Mouse (Mus musculus): ENCODE measurements around the gene Abhd5.

Gene Abhd5

DNA sequence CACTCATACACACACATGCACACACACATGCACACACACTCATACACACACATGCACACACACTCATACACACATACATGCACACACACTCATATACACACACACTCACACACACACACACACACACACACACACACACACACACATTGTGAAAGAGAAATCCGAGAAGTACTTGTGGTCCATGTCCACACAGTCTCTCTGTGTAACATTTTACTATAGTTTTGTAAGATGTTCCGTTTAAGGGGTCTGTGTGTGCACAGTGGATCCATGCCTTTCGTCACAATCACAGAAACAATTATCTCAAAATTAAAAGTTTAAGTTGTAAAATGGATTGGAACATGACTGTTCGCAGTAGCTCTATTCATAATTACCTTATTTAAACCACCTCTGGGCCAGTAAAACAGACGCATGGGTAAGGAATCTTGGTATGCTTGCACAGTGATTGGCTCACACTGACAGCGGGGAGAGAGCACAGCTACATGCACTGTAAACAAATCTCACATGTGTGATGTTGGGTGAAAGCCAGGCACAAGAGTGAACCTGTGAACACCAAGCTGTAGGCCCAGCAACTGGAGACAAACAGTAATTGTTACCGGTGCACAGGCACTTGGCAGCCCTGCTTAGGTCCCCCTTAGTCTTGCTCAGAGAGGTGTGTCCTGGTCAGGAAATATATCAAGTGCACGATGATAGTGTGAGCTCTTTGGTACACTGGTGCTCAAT, 63.8 kb downstream of the Abhd5 start:
- no peak for DNase-seq (ENCODE audit: low spot score in 2 of 2)

DNA sequence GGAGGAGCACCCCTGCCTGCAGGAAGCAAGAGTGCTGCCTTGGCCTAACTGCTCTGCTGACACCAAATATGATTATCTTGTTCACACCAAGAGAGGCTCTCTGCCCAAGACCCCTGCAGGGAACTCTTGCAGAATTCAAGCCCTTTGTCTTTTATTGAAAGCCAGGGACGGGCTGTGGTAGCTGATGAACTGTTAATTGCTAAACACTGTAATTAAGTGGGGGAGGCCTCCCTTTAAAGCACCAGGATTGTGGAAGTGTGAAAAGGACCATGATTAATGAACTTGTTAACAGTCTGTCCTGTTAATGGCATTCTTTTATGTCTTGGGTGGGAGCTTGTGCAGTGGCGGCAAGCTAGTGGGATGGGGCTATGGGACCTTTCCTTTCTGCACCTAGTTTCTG, 65.2 kb downstream of the Abhd5 start:
- DNase-seq (ENCODE audit: low spot score in 2 of 2), result no peak

DNA sequence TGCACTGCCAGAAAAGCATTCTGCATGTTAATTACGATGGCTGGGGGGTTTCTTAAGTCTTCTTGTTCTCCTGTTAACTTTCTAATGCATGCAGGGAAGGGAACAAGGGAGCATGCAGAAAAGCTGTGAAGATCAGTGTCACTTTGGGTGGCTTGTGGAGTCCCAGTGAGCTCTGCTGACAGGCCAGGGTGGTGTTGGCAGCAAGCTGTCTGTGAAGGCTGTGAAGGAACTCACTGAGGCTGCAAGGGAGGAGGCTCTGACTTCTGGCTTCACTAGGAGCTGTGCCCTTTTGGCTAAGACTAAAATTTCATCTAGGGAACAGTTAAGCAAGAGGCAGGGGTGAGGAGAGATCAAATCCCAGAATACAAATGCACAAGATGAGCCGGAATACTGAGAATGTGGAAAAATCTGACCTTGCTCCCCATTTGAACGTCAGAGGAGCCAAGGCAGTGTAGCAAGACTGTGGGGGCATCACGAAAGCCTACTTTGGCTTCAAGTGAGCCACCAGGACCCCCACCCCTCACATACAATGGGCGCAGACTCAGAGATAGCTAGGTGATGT, 68.9 kb downstream of the Abhd5 start:
- no peak for DNase-seq (ENCODE audit: low spot score in 2 of 2)

DNA sequence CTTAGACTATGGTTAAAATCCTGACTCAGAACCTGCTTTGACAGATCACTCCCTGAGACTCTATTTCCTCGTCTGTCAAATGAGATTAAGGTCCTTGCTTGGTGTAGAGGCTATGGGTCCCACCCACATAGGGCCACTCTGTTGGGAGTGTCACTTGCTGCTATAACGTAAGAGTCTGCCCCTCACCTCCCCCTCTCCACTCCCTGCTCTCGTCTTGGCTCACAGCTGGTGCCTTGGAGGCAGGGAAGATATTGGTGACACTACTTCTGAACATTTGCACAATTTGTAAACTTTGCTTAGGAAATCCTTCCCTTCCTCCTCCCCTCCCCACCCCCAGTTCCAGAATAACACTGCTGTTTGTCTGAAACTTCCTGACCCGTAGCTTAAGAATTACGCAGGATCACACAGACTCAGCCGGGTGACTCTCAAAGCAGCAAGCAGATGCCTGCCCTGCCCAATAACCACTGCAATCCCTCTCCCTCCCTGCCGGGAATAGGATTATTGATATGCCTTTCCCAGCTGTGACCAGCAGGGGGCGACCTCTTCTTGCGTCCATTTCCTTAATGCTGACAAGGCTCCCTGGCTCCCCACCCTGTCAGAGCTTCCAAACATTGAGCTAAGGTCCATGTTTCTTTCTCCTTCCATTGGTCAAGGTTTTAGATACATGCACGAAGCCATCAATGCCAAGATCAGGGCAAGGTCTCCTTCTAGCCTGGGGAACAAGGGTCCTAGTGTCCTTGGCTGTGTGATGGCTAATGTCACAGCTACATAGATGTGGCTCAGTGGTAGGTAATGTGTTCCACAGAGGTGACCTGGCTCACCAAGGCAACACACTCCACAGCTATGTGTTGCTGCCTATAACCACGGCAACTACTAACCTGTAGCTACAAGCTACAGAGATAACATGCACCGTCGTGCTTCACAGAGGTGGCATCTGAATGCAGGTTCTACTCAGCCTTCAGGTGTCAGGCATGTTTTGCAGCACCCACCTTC, 69.7 kb downstream of the Abhd5 start:
- DNase-seq (ENCODE audit: low spot score in 2 of 2), result peak; percentile 32 to 50

DNA sequence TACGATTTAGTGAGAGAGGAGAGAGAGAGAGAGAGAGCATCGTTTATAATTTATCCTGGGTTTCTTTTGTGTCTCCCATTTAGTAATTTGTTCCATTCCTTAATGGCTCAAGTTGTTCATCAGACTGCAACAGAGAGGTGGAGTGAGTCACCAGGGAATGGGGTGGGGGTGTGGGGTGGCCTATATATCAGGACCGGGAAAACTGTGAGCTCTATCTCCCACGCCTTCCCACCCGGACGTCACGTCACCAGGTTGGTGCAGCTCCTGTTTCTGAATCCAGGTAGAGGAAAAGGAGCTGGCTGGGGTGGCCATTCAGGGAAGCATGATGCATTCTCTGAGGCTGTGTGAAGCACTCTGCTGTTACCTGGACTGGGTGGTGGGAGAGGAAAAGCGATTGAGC, 70.5 kb downstream of the Abhd5 start:
- DNase-seq (ENCODE audit: low spot score in 2 of 2), result no peak

DNA sequence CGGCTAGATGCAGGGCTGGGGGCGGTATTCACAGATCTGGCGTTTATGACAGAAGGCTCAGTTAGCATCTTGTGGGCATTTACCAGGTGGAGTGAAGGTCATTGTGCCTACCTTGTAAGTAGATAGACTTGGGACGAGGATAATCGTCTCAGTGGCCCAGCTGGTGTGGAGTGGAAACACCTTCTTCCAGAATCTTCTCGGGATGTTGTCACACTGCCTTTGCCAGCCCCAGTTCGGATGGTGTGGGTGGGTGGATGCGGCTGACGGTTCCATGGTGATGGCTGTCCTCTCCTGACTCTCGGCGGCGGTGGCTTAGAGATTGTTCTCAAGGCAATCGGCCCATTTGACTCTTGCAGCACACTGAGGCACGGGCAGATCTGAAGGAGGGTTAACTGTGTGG, 71.3 kb downstream of the Abhd5 start:
- no peak for DNase-seq (ENCODE audit: low spot score in 2 of 2)

DNA sequence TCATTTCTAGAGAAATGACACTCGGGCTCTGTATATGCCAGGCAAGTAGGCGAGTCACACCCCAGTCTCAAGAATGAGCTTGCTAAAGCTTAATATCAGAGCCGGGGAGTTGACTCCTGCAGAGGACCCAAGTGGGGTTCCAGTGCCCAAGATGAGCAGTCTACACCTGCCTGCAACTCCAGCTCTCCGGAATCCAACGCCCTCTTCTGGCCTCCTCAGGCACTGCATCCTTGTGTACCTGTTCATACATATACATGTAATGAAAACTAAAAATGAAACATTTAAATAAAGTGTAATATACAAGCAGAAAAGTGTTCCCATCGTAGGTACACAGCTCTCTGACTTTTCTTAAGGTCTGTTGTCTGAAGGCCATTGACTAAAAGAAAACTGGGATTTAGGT, 71.7 kb downstream of the Abhd5 start:
- no peak for DNase-seq (ENCODE audit: low spot score in 2 of 2)

DNA sequence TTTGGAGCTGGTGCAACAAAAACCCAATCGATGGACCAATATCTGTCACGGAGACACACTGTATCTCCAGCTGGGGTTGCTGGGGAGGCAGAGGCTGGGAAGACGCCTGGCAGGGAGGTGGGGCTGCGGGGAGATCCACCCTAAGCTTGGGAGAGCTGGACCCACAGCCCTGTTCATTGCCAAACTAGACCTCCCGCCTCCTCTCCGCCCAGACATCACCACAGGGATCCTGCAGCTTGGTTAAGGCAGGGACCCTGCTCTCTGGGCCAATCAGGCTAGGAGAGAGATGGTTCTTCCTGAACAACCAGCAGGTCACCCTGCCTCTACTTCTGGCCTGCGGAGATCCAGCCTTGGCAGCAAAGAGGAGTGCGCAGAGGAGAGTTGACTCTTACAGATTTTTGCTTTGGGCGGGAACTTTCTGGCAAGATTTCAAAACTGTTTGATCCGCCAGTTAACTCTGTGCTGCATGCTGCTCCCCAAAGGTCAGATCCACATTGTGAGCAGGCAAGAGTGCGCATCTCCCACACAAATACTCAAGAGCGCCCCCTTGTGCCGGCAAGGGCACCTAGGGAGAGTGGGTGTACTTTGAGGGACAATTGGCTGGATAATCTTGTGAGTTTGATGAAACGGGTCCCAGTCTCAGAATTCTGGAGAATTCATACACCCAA, 73.7 kb downstream of the Abhd5 start:
- peak; percentile 4 to 11 for DNase-seq (ENCODE audit: low spot score in 2 of 2)

DNA sequence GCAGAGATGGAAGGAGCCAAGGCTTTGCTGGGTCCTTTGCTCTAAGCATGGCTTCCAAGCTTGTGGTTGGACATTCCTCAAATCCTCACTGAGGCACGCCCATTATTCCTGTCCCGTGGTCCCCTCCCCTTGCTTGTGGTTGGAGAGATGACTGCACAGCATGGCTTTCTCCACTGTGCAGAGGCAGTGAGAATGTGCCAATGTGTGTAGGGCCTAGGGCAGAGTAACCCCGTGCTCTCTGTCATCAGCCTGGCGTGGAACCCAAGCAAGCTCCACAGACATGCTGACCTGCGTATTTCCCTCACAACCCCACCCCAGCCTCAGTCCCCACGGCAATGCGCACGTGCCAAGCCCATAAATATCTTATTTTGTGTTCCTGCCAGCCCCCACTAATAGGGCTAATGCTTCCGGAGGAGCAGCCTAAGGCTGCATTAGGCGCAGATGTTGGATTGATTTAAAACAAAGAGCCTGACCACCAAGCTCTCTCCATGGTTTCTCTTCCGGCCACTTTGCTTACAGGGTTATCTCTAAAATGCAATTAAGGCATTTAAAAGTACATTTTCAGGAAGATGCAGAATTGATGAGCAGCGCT, 77.7 kb downstream of the Abhd5 start:
- no peak for DNase-seq (ENCODE audit: low spot score in 2 of 2)

DNA sequence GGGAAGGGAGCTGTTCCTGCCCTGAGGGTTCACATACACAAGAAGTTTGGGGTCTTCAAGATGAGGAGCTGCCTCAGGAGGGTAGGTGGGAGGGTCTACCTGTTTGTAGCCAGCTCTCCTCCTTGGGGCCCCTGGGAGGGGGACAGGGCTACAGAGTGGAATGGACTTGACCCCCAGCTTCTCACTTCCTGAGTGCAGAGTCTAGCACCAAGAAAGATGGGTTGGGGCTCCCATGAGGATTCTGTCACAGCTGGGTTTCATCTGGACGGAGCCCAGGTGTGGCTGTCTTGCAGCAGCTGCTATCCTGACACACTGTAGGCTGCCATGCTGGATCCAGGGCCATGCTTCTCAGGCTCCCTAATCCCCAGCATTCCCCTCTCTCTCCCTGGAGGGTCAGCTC, 78.3 kb downstream of the Abhd5 start:
- DNase-seq (ENCODE audit: low spot score in 2 of 2), result no peak

Data from heart, adult 9 months (tissue).